Mouse (Mus musculus) neural tube, embryonic 13.5 days (tissue): Measurements from ENCODE around the gene Txlna. TPM values are rescaled to one million over a fixed set of nuclear protein-coding genes. Genes with fewer than 3 reads are reported as not detected.

Source experiments
- ATAC-seq: fragments of 200-750 bp; cut with Nextera tagmentation; 2 replicates; pipeline ENCODE4 v1.8.0; 2017; ENCODE audit warnings: low read depth, mild to moderate bottlenecking, moderate TSS enrichment, moderate library complexity
- H3K27ac ChIP-seq: fragments of 300-500 bp; sonication (generic); replicated peaks from 2 replicates; pipeline ENCODE4 v1.5.1; 2015; ENCODE audit warnings: moderate library complexity, mild to moderate bottlenecking, inconsistent platforms
- H3K27me3 ChIP-seq: fragments of 300-500 bp; sonication (generic); 2 replicates; pipeline ENCODE4 v1.6.1; 2015; ENCODE audit warnings: mild to moderate bottlenecking, inconsistent platforms
- H3K36me3 ChIP-seq: fragments of 300-500 bp; sonication (generic); 2 replicates; pipeline ENCODE4 v1.6.1; 2015; ENCODE audit warnings: mild to moderate bottlenecking, inconsistent platforms
- H3K4me1 ChIP-seq: fragments of 300-500 bp; sonication (generic); replicated peaks from 2 replicates; pipeline ENCODE4 v1.6.1; 2015; ENCODE audit warnings: inconsistent platforms
- H3K4me2 ChIP-seq: fragments of 300-500 bp; sonication (generic); 2 replicates; pipeline ENCODE4 v1.6.1; 2015; ENCODE audit warnings: inconsistent platforms, mild to moderate bottlenecking, moderate library complexity
- H3K4me3 ChIP-seq: fragments of 300-500 bp; sonication (generic); 2 replicates; pipeline ENCODE4 v1.5.1; 2015; ENCODE audit warnings: mild to moderate bottlenecking, inconsistent platforms
- H3K9ac ChIP-seq: fragments of 300-500 bp; sonication (generic); 2 replicates; pipeline ENCODE4 v1.6.1; 2015; ENCODE audit warnings: moderate library complexity, mild to moderate bottlenecking, inconsistent platforms
- H3K9me3 ChIP-seq: fragments of 300-500 bp; sonication (generic); 2 replicates; pipeline ENCODE4 v1.6.1; 2016; ENCODE audit warnings: inconsistent platforms
- WGBS: fragments of 180-500 bp; shearing (Covaris S2); methylation state at CpG from one replicate; pipeline ENCODE4 v1.1.7; 2015; 5-methylcytosine and 5-hydroxymethylcytosine counted together
- polyA plus RNA-seq: library from polyadenylated mRNA; unstranded; fragments of >200 nt; fragmentation: Nextera tagmentation; extraction: Ambion mirVana; gene quantifications from 2 replicates; pipeline ENCODE4 v1.2.1, GENCODE M21; 2015

Txlna gene
- polyA plus RNA-seq, 1 experiment from 2014 or later = 47.6 TPM

DNA sequence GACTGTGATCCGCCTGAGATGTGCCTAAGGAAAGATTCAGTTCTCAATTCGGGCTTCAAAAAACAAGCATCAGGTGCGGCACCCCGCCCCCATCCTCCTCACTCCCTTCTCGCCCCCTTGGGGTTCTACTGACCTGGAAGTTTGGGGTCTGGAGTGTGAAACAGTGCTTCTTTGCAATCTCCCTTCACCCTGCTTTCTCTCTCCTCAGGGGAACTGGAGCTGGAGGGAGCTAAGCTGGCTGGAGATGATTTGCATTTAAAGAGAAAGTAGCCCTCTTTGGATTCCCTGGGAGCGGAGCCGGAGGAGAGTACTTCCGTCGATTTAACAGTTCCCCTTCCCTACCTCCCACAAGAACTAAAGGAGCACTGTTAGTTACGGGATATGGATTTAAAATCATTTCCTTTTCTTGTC, 17.2 kb downstream of the Txlna start, which contains the start of gene Ccdc28b:
Ccdc28b (minus strand) TSS at position 267 of the 411 bp plus-strand sequence.
- Histone ChIP-seq H3K27ac (peak within 1 kb of the TSS; percentile 94), H3K9me3 (no peaks in the 10 kb centered on the region), H3K36me3 (peaks cover 35% of the 10 kb centered on the region), H3K4me3 (peak within 1 kb of the TSS; percentile 73), H3K27me3 (no peaks in the 10 kb centered on the region), H3K4me1 (peaks cover 47% of the 10 kb centered on the region), H3K4me2 (peak within 1 kb of the TSS; percentile 89), H3K9ac (peak within 1 kb of the TSS; percentile 91)
- WGBS = 0% methylated on average over 10 of the region's 10 CpGs
- peak; percentile 55 for ATAC-seq

DNA sequence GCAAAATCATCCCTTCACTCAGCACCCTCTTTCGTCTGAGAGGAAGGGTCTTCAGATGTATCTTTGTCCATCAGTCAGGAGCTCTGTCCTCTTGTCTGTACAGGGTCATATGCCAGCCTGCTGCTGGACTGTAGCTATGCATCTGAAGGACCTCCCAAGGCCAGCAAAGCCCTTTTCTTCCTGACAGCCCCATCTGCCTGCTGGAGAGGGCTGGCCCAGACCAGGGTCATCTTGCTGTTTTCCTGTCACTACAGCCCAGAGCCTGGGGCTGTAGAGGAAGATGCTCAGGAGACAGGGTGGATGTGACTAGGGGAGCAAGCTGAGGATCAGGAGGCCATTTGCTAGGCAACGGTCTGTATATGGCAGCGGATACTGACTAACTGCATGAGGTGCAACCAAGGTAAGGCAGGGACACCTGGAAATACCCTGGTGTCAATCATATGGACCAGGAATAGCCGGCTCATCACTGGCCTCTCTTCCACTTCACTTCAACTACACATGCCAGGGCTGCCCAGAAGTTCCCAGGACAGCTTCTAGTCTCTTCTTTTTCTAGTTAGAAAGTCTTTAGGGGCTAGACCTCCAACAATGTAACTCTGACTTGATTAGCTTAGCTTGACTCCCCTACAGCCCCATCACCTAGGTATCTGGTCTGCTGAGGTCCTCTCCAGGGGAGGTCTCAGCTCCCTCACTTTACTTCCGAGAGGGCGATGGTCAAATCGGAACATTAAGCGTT, 17.9 kb downstream of the Txlna start:
- Histone ChIP-seq H3K4me3 (peak overlapping the region; percentile 73), H3K27me3 (no peaks in the 10 kb centered on the region), H3K27ac (peak overlapping the region; percentile 94), H3K36me3 (peaks cover 28% of the 10 kb centered on the region), H3K9me3 (no peaks in the 10 kb centered on the region), H3K9ac (peak overlapping the region; percentile 91), H3K4me1 (peaks cover 53% of the 10 kb centered on the region), H3K4me2 (peak overlapping the region; percentile 89)
- WGBS = 26% methylated on average over 8 of the region's 8 CpGs
- ATAC-seq = no peak

GRCm38 (mm10) chr4:129622120-129622802, 18.6 kb downstream of the Txlna start:
- Histone ChIP-seq H3K4me2 (peak overlapping the region; percentile 89), H3K36me3 (peaks cover 22% of the 10 kb centered on the region), H3K27me3 (no peaks in the 10 kb centered on the region), H3K9ac (peak overlapping the region; percentile 91), H3K4me3 (peak overlapping the region; percentile 73), H3K27ac (peak overlapping the region; percentile 94; the same call in 1 of the 2 replicates), H3K4me1 (peaks cover 60% of the 10 kb centered on the region), H3K9me3 (no peaks in the 10 kb centered on the region)
- WGBS = 80% methylated on average over 11 of the region's 11 CpGs
- no peak for ATAC-seq

- no peak for ATAC-seq
- H3K4me3 ChIP-seq = no peak overlapping the region
- H3K4me2 ChIP-seq = peak overlapping the region; percentile 89
- no peak overlapping the region for H3K27ac ChIP-seq
- H3K4me1 ChIP-seq = peaks cover 61% of the 10 kb centered on the region
- H3K27me3 ChIP-seq = no peaks in the 10 kb centered on the region
- 88% methylated on average over 8 of the region's 8 CpGs for WGBS
- no peaks in the 10 kb centered on the region for H3K9me3 ChIP-seq
- peak overlapping the region; percentile 51 for H3K9ac ChIP-seq
- peaks cover 22% of the 10 kb centered on the region for H3K36me3 ChIP-seq
These were observed 19.5 kb downstream of the Txlna start for GRCm38 (mm10) chr4:129621283-129621841.

GRCm38 (mm10) chr4:129620419-129621282, 20.2 kb downstream of the Txlna start:
- ATAC-seq = no peak
- no peaks in the 10 kb centered on the region for H3K27me3 ChIP-seq
- H3K4me2 ChIP-seq = no peak overlapping the region; the same call in 1 of the 2 replicates
- no peaks in the 10 kb centered on the region for H3K9me3 ChIP-seq
- H3K4me3 ChIP-seq = no peak overlapping the region
- 86% methylated on average over 11 of the region's 11 CpGs for WGBS
- H3K9ac ChIP-seq = peak overlapping the region; percentile 51
- H3K27ac ChIP-seq = no peak overlapping the region
- H3K36me3 ChIP-seq = peaks cover 27% of the 10 kb centered on the region
- peaks cover 58% of the 10 kb centered on the region for H3K4me1 ChIP-seq

- WGBS = 4% methylated on average over 44 of the region's 44 CpGs
- H3K4me3 ChIP-seq = peak within 1 kb of the TSS; percentile 64
- peak within 1 kb of the TSS; percentile 79 for H3K4me2 ChIP-seq
- H3K36me3 ChIP-seq = peaks cover 31% of the 10 kb centered on the region
- H3K9me3 ChIP-seq = no peaks in the 10 kb centered on the region
- peak; percentile 90 for ATAC-seq
- peaks cover 43% of the 10 kb centered on the region for H3K4me1 ChIP-seq
- H3K27ac ChIP-seq = peak within 1 kb of the TSS; percentile 91
- no peaks in the 10 kb centered on the region for H3K27me3 ChIP-seq
- H3K9ac ChIP-seq = peak within 1 kb of the TSS; percentile 92
These were observed 21.8 kb downstream of the Txlna start, which contains the start of gene Iqcc for GRCm38 (mm10) chr4:129618786-129619691. Gene Iqcc (minus strand): TSS chr4:129619099.

DNA sequence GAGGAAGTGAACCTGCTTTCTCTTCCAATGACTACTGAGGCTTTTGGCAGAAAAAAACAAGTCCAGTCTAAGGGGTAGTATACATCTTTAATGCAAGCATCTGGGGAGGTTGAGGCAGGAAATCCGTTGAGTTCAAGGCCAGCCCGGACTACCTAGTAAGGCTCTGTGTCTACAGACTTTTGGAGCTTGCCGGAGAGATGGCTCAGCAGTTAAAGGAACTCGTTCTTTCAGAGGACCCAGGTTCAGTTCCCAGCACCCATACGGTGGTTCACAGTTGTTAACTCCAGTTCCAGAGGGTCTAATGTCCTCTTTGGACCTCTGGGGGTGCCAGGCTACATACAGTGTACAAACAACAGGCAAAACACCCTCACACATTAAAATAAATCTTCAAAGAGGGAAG, 22.8 kb downstream of the Txlna start:
- peak overlapping the region; percentile 91; the same call in 1 of the 2 replicates for H3K27ac ChIP-seq
- peak overlapping the region; percentile 79 for H3K4me2 ChIP-seq
- no peaks in the 10 kb centered on the region for H3K9me3 ChIP-seq
- peak overlapping the region; percentile 92 for H3K9ac ChIP-seq
- WGBS = 94% methylated on average over 5 of the region's 5 CpGs
- no peaks in the 10 kb centered on the region for H3K27me3 ChIP-seq
- peaks cover 40% of the 10 kb centered on the region for H3K4me1 ChIP-seq
- no peak for ATAC-seq
- peak overlapping the region; percentile 64 for H3K4me3 ChIP-seq
- peaks cover 31% of the 10 kb centered on the region for H3K36me3 ChIP-seq

GRCm38 (mm10) chr4:129617121-129617641, 23.7 kb downstream of the Txlna start:
- 98% methylated on average over 7 of the region's 7 CpGs for WGBS
- no peak overlapping the region for H3K4me3 ChIP-seq
- H3K9ac ChIP-seq = no peak overlapping the region
- H3K27me3 ChIP-seq = no peaks in the 10 kb centered on the region
- H3K9me3 ChIP-seq = no peaks in the 10 kb centered on the region
- no peak overlapping the region for H3K27ac ChIP-seq
- peaks cover 32% of the 10 kb centered on the region for H3K4me1 ChIP-seq
- H3K4me2 ChIP-seq = no peak overlapping the region
- no peak for ATAC-seq
- H3K36me3 ChIP-seq = peaks cover 31% of the 10 kb centered on the region

GRCm38 (mm10) chr4:129616631-129617030, 24.2 kb downstream of the Txlna start:
- H3K36me3 ChIP-seq = peaks cover 31% of the 10 kb centered on the region
- no peak overlapping the region for H3K27ac ChIP-seq
- peaks cover 26% of the 10 kb centered on the region for H3K4me1 ChIP-seq
- no peak overlapping the region for H3K9ac ChIP-seq
- H3K27me3 ChIP-seq = no peaks in the 10 kb centered on the region
- no peaks in the 10 kb centered on the region for H3K9me3 ChIP-seq
- WGBS = 93% methylated on average over 3 of the region's 3 CpGs
- no peak for ATAC-seq
- H3K4me2 ChIP-seq = no peak overlapping the region
- H3K4me3 ChIP-seq = no peak overlapping the region

DNA sequence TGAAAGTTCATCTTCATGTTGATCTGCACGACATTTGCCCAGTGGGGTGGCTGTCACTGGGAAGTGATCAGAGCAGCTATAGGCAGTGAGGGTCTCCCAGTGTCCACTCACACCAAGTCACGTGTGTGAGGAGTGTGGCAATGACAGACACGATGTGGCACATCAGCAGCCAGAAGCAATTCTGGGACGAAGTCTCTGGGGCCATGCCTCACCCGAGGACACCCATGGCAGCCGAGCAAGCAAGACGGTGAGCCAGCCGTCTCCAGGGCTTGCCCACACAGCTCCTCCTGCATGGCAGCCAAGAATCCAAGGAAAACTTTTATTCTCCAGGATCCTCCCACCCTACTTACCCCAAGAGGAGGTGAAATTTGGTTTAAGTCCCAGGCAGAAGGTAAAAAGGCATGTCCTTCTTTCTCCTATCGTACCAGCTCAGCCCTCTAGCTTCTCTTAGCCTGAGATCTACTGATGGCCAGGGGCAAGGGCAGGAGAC, 25.0 kb downstream of the Txlna start:
- no peak overlapping the region for H3K4me2 ChIP-seq
- H3K27ac ChIP-seq = no peak overlapping the region
- peaks cover 18% of the 10 kb centered on the region for H3K4me1 ChIP-seq
- H3K9ac ChIP-seq = no peak overlapping the region
- H3K36me3 ChIP-seq = peaks cover 27% of the 10 kb centered on the region
- no peak overlapping the region for H3K4me3 ChIP-seq
- WGBS = 89% methylated on average over 9 of the region's 9 CpGs
- H3K9me3 ChIP-seq = no peaks in the 10 kb centered on the region
- ATAC-seq = no peak
- H3K27me3 ChIP-seq = no peaks in the 10 kb centered on the region
